Mouse (Mus musculus) c-Kit-positive CD71-positive TER-119-negative erythroid progenitor cells, embryonic 14.5 days (primary cell): ENCODE measurements around the gene Fam120b.

Experiments used
- DNase-seq: peaks from one replicate; pipeline ENCODE4 v3.0.0-alpha.2; 2013; ENCODE audit warnings: low read depth

Fam120b gene

DNA sequence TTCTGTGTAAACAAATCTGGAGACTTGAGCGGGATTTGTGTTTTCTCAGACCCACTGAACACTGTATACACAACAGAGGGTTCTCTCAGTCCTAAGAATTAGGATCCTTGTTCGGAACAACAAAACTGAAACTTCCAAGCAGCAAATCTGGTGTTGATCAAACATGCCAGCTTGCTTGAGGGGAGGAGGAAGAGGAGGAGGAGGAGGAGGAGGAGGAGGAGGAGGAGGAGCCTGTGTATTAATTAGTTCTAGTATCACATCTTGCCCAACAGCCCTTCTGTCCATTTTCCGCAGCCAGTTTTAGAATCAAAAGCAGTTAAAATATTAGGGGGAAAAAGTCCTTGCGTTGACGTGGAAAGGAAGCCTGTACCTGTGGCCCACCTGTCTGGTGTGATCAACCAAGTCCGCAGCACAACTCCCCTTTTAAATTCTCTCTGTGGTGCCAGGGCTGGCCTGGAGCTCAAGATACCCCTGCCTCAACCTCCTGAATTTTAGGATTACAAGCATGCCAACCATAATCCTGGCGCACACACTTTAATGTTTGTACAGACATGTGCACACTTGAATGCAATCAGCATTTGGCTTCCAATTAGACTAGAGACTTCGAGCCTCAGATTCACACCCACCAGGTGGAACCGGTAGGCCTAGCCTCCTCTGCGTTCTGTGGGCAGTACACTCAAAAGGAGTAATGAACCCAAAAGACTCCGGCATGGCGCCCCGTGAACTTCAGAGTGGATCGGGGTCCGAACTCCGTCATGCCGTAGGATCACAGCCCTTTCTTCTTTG lies 16.1 kb upstream of the Fam120b start:
- DNase-seq: no peak

DNA sequence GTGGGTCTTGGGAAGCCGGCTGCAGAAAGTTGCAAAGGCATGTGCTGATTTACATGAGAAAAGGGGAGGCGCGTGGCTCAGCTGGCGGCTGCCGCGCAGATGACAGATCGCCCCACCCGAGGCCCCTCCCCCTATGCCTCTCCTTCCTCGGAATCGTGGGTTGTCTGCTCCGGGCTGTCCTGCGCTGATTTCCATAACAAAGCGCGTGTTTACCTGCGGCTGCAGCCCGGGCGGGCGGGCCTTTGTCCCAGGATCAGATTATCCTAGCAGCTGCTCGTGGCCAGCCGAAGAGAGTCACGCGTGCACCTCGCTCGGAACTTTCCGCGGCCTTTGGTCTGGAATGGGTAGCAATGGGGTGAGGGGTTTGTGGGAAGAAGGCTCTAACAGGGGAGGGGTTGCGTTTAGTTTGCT lies 15.4 kb upstream of the Fam120b start:
- DNase-seq: no peak

GRCm38 (mm10) chr17:15381092-15381860 lies 14.7 kb upstream of the Fam120b start:
- DNase-seq: no peak

DNA sequence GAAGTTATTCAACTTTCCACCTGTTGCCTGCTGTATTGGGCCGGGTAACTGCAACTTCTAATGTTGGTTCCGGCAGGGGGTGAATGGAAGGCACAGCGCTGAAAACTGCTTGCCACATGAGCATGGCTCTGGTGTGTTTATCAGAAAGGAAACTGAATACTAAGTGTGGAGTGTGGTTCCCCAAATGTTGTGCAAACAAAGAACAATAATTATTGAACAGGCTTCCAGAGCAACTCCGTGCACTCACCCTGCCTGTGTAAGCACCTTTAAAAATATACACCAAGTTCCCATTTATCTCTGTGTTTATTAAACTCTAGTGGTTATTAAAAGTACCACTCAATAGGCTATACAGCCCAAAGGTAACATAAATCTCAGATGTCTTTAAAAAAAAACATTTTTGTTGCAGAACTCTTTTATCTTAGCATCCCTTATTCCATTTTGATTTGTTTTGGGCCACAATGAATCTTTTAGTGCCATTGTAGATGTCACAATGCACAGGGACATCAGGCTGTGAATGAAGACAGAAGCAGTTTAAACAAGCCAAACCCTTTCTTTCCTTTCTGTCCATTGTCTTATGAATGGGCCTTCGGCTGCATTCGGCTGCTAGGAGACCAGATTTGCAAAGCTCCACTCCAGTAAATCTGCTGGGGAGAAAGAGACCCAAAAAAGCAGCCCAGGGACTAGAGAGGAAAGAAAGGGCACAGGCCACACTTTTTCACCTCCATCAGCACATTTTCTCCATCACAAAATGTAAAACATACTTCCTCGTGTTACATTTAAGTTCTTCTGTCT lies 13.9 kb upstream of the Fam120b start:
- no peak for DNase-seq

- DNase-seq: no peak
Observed at GRCm38 (mm10) chr17:15383360-15383759, 12.6 kb upstream of the Fam120b start.

GRCm38 (mm10) chr17:15388892-15389291 lies 7.1 kb upstream of the Fam120b start:
- DNase-seq: no peak

DNA sequence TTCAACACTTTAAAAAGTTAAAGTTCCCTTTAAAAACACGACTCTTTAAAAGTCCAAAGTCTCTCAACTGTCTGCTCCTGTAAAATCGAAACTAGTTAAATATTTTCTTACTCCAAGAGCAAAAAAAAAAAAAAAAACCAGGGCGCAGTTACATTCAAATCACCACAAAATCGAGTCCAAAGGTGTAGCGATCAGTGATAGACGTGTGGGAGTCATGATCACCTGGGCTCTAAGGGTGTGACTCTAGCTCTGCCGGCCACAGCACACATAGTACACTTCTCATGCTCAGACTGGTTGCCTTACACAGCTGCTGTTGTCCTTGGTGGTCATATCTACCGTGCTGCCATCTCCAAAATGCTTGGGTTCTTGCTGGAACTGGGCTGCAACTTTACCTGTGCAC lies 6.6 kb upstream of the Fam120b start:
- no peak for DNase-seq

- no peak for DNase-seq
Observed at GRCm38 (mm10) chr17:15401716-15402115, 5.7 kb downstream of the Fam120b start.

- DNase-seq: no peak
Observed at GRCm38 (mm10) chr17:15406576-15406975, 10.6 kb downstream of the Fam120b start.

GRCm38 (mm10) chr17:15409261-15409660 lies 13.3 kb downstream of the Fam120b start:
- no peak for DNase-seq

DNA sequence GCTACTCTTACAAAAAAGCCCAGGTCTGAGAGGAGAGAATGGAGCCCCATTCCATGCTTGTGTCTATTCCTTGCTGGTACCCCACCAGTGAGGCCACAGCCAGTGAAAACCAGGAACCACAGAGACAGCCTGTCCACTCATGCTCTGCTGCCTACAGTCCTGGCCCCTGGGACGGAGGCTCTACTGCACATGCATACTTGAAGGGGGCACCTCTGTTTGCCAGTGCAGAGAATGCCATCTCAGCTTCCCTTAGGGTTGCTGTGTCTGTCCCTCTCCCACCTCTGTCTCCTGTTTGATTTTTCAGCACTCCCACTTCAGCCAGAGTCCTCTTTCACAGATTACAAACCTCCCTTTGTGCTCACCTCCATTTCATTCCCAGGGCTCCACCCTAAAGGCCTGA lies 14.9 kb downstream of the Fam120b start:
- DNase-seq: no peak

DNA sequence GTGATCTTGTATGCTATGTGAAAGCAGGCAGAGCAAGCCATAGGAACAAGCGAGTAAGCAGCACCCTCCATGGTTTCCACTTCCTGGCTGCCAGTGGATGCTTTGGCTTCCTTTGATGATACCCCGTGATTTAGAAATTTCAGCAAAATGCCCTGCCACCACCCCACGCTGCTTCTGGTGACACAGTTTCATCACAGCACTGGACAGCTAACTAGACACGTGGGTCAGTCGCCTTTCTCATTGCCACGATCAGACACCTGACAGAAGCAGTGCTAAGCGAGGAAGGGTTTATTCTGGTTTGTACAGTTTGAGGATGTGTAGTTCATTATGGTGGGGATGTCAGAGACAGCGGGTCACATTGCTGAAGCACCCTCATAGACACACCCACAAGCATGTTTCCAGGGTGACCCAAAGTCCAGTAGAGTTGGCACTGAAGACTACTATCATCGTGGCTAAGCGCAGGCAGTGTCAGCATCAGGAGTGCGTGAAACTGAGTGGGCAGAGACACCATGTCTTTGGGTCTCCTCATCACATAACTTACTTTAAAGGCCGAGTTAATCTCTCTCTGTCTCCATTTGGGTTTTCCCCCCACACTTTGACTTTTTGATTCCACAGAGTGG lies 20.7 kb downstream of the Fam120b start:
- no peak for DNase-seq

DNA sequence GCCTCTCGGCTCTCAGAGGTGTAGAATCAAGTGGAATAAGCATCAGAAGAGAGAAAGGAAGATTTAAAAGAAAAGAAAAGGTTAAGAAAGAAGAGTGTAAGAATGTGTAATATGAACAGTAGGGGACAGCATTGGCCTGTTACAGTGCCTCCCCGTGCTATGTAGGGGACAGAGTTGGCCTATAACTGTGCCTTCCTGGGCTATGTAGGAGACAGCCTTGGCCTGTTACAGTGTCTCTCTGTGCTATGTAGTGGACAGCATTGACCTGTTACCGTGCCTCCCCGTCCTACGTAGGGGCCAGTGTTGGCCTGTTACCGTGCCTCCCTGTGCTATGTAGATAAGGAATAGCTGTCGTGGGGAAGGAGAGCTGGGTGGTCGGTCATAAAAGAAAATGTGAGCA lies 23.5 kb downstream of the Fam120b start:
- DNase-seq: no peak

- no peak for DNase-seq
Observed at GRCm38 (mm10) chr17:15420021-15420603, 24.1 kb downstream of the Fam120b start.

- no peak for DNase-seq
Observed at GRCm38 (mm10) chr17:15421446-15421845, 25.4 kb downstream of the Fam120b start.

DNA sequence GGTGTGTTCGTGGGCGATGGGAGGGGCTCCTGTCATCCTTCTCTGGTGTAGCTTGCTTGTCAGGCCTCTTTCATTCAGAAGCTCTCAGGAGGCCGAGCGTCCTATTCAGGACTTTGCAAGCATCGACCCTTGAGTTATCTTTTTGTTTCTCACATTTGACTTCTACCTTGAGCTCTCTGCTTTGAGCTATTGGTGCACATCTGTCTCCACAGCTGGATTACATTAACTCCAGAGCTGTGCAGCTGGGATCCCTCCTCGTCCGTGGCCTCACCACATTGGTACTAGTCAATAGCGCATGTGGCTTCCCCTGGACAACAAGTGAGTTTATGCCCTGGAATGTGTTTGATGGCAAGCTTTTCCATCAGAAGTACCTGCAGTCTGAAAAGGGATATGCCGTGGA lies 26.7 kb downstream of the Fam120b start:
- no peak for DNase-seq

DNA sequence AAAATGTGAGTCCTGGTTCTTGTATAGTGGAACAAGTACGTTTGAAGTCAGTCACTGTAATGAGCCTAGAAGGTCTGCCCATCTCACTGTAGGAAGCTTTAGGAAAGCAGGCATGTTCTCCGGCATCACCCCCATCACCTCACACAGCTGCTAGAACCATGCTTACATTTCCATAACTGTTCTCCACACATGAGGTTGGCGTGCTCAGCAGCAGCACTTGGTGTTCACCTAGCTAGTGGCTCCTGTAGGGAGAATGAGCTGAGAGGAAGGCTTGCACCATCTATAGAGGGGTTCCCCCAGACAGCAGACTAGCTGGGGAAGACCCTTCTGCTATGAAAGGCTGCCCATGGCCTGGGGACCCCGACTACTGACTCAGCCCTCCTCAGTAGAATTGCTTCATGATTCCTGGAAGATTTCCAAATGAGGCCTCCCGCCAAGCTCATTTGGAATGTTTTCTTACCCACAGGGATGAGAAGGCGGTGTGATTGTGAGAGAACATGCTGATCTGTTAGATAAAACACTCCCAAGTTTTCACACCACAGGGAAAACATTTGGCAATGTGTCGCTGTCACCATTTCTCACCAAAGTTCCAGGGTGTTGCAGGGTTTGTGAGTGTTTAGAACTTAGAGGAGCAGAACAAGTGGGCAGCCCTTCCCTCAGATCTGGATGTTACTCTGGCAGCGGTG lies 27.2 kb downstream of the Fam120b start:
- no peak for DNase-seq

- DNase-seq: no peak
Observed at GRCm38 (mm10) chr17:15425931-15426330, 29.9 kb downstream of the Fam120b start.

DNA sequence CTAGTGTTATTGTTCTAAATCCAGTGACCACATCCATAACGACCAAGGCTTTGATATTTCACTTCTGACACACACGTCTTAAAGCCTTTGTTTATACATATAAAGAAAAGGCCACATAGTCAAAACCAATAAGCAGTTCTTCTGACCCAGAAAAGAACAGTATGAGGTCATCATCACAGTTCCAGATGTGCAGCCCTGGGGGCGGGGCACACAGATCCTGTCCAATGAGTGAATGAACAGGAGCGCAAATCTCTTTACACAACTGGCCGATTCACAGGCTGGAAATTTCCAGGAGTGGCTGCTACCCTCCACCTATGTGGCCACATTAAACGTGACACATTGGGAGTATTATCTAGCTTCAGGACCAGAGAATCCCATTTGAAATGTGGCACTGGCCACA lies 33.4 kb downstream of the Fam120b start:
- no peak for DNase-seq

GRCm38 (mm10) chr17:15429937-15430336 lies 33.9 kb downstream of the Fam120b start:
- DNase-seq: no peak

DNA sequence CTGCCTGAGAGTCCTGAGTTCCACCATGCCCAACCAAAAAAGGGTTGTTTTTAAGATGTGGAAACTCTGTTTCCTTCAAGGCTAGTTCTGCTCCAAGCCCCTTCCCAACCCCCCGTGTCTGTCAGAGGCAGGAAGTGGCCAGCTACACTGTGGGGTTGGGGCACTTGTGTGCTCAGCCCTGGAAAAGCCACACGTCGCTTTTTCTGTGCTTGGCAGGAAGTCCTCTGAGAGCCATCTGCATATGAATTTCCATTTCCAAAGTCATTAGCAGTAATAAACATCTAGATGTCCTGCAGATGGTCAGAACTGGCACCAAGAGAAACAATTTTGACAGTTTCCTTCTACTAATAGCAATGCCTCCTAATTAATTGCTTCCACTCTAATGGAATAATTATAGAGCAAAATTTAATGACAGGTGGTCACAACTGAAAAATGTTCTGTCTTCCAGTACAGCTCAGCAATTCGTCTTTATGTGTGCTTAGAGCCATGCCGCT lies 35.1 kb downstream of the Fam120b start:
- DNase-seq: no peak
